Mouse (Mus musculus) urinary bladder, adult 2 months (tissue): ENCODE results near the gene Arhgef17. TPM values are rescaled to one million over a fixed set of nuclear protein-coding genes. Genes with fewer than 3 reads are reported as not detected.

Experiments
- DNase-seq: peaks from one replicate; pipeline ENCODE4 v3.0.0; 2022; ENCODE audit warnings: low spot score
- polyA plus RNA-seq: library from polyadenylated mRNA; depleted of rRNA; stranded (reverse); fragments of >200 nt; gene quantifications from 2 replicates; pipeline ENCODE4 v1.2.3, GENCODE M21; 2012

The Arhgef17 gene
- polyA plus RNA-seq, 1 experiment, result 17.1 TPM

- DNase-seq, result no peak
These were observed 11.1 kb upstream of the Arhgef17 start for GRCm38 (mm10) chr7:100942789-100943615.

DNA sequence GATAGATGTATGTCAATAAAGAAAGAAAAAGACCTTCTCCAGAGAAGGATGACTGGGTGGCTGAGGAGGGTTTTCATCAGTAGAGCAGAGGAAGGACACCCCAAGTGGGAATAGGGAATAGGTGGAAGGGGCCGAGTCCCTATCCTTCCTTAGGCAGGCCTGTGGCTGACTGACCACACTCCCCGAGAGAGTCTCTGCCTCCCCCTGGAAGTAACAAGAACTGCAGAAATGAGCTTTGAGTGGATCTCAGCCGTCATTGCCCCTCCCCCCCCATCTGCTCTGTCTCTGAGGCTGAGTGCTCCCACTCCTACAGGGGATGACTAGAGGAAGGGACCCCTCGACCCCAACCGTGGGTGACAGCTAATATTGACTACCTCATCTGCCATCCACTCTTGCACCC lies 9.3 kb upstream of the Arhgef17 start:
- no peak for DNase-seq

DNA sequence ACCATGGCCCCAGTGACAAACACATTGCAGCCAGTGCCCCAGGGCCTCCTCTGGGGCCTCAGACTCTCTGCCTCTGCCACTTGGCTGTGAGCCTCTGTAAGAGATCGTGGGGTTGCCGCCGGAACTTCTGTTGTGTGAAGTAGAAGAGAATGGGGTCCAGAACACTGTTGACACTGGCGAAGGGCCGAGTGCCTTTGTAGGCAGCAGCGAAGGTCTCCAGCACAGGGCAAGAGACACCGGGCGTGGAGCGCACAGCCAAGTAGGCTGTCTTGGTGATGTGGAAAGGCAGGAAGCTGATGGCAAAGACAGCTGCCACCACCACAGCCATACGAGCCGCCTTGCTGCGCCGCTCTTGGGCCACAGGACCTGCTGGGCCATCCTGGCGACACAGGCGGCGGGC lies 6.2 kb upstream of the Arhgef17 start:
- no peak for DNase-seq

DNA sequence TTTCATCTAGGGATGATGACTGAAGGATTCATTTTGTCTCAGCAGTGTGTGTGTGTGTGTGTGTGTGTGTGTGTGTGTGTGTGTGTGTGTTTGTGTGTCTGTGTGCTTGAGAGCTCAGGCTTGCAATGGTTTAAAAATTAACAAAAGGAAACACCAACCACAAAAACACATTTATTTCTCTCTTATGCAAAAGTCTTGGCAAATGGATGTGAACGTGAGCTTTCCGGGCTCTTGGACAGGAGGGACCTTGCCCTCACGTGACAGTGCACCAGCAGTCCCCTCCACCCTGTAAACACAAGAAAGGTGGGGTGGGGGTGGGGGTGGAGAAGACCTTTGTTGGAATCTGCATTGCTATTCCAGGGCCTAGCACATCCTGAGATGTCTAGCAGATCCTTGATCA lies 5.6 kb upstream of the Arhgef17 start:
- no peak for DNase-seq

DNA sequence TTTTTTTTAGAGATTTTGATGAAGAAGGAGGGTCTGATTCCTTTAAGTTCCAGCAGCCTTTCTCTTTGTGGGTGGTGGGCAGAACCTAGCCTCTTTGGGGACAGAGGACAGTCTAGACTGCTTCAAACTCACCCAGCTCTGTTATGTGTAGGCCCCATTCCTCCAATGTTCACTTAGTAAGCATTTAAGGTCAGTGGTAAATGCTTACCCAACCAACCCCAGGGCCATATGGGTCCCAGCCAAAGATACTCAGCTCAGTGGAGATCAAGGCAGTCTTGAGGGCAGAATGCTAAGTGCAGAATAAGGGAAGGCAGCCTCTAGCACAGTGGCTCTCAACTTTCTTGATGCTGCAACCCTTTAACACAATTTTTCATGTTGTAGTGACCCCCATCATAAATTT lies 1.6 kb upstream of the Arhgef17 start:
- no peak for DNase-seq

- DNase-seq, result peak; percentile 74
These were observed 637 bp upstream of the Arhgef17 start for GRCm38 (mm10) chr7:100932481-100933007.

- peak; percentile 60 for DNase-seq
These were observed 486 bp downstream of the Arhgef17 start for GRCm38 (mm10) chr7:100931316-100931925.

- peak; percentile 62 for DNase-seq
These were observed 1.1 kb downstream of the Arhgef17 start for GRCm38 (mm10) chr7:100930619-100931315.

- DNase-seq, result no peak
These were observed 2.1 kb downstream of the Arhgef17 start for GRCm38 (mm10) chr7:100929639-100930303.

DNA sequence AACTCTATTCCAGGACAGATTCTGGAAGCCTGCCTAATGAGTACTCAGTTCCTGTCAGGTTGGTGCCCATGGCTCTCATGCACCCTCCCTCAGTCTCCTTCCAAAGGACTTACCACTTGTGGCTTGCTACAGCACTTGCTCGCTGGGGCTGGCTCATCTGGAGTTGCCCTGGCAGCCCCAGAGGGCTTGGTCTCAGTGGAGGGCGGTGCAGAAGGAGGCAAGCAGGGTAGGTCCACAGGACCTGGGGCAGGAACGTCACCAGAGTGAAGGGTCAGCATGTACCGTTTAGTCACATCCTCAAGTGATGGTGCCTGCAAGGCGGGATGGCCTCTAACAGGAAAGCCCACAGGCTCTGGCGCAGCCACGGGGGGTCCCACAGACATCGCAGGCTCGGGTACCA lies 3.5 kb downstream of the Arhgef17 start:
- DNase-seq, result no peak

DNA sequence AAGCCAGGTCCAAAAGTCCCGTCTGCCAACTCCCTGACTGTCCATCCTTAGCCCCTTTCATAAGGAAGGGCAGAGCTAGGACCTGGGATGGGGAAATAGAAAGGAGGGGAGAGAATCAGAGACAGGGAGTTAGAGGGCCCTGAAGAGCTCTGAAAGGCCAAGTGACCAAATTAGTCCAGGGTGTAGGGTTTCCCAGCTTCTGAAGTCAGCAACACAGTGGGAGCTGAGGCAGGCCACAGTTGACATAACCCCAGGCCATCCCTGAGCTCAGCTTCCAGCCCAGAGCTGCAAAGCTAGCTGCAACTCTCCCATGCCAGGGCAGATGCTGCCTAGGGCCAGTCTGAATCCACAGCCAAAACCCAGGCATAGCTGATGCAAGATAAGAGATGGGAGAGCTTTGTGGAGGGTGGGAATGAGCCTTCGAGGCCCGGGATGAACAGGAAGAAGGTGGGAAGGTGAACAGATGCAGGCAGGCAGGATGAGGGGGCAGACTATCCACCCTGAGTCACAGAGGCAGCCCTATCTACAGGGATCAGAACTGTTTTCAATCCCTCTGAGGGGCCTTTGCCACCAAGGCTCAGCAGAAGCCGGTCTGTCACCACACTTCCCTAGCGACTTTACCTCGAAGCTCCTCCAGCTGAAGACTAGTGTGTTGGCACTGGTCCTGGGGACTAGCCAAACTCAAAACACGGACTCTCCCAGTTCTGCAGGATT lies 4.5 kb downstream of the Arhgef17 start:
- DNase-seq, result no peak

DNA sequence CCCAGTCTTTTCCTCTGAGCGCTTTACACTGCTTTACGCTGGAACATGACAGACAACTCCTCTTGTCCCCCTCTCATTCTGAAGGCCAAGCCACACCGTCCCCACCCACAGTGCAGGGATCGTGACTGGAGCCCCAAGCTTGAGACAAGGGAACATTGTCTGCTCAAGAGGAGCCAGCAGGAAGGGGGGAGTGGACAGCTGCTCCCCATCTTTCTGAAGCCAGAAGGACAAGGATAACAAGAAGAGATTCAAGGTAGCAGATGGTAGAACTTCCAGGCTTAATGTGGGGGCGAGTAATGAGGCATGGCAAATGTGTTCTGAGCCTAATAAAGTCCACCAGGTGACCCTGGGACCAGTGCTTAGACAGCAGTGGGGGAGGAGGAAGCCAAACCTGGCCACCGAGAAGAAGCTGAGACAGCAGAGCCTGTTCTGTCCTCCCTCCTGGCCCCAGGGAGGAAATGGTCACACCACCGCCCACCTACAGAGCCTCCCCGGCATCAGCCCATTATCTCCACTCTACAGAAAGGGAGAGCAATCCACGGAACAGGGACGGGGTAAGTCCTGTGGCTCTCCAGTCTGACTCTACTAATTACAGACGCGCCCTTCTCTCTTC lies 5.5 kb downstream of the Arhgef17 start:
- no peak for DNase-seq

GRCm38 (mm10) chr7:100924674-100925445 lies 7.0 kb downstream of the Arhgef17 start:
- DNase-seq, result no peak

DNA sequence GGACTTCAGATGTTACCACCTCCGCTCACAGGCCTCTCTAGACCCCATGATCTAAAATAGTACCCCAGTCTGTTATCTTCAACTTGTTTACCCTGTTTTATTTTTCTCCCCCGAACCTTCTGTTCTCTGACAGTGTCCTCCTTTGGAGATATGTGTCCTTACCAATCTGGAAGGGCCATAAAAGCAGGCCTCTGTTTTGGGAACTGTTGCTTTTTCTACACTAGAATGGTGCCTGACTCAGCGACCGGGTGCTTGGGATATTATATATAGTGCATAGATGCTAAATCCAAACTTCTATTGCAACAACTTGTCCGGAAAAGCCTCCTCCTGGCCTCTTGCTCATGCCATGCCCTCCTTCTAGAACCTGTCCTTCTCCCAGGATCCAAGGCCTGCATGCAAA lies 7.7 kb downstream of the Arhgef17 start:
- no peak for DNase-seq

DNA sequence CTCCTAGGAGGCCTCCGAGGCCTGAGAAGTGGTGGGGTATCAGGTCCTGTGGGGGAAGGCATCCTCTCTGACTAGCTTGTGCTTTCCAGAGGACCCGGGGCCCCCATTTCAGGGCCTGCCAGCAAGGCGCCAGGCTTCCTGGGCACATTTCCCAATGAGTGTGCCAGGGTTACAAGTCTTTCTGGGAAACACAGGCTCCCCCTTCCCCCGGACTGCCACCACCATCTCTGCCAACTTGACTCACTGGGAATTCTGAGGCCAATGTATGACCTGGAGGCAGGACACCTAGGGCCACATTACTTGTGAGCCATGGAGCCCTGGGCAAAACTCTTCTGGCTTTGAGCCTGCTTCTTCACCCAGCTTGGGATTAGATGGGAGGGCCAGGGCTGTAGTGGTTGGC lies 9.0 kb downstream of the Arhgef17 start:
- DNase-seq, result no peak

DNA sequence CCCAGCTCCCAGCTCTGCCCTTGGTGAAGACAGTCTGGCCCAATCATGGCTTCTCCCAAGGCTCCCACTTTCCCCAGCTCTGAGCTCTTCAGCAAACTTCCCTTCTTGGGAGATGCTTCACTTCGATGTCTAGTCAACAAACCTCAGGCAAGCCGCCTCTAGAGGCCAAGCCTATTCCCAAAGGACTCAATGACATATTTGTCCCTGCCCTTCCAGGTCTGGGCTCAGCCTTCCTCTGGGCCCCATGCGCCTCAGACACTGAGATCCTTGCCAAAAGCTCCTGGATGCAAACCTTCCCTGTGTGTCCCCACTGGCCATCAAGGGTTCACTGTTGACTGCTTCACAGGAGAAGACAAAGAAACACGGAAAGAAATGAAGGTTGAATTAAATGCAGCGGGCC lies 10.6 kb downstream of the Arhgef17 start:
- no peak for DNase-seq

DNA sequence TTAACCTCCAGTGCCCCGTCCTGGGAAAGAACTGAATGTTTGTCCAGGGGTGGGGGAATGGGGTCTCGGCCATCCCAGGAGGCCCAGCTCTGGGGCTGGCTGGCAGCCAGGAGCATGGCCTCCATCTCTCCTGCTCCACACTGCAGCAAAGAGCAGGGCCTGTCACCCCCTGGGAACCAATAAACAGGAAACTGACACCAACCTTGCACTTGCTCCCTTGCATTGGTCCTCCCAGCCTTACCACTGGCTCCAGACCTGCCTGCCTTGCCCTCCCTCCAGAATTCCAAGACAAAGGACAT lies 12.1 kb downstream of the Arhgef17 start:
- no peak for DNase-seq

DNA sequence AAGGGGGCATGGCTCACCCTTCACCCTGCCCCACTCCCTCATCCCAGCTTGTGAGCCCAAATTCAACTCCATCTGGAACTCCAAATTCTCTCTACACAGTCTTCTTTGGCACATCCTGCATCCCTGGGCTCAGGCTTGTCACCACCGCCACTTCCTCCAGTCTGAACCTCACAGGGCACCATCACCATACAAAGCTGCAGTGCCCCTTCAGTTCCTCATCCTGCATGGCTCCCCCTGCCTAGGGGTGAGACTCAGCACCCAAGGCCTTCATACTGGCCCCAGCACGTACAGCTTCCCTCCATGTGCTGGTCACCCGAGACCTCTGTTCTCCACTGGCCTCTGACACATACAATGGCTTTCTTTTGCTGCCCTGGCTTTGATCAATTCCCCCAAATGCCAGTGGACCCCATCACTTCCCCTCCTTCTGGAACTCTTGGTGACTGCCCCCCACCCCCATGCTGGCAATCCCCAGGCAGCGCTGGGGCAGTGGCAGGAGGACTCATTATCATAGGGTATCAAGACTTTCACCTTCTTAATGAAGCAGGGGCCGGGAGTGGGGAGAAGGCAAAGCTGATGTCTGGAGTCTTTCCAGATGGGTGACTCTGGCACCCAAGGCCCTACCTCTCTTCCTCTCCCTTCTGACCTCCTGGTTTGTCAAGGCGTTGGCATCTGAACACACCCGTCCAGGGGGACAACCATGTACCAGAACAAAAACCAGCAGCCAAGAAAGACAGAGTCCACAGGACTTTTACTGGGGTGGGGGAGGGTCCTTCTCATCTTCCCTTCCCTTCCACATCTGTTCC lies 12.7 kb downstream of the Arhgef17 start:
- DNase-seq, result no peak

GRCm38 (mm10) chr7:100918176-100918575 lies 13.7 kb downstream of the Arhgef17 start:
- no peak for DNase-seq

GRCm38 (mm10) chr7:100917751-100918150 lies 14.2 kb downstream of the Arhgef17 start:
- no peak for DNase-seq
